Mouse (Mus musculus): ENCODE data around the gene Acoxl.
A peak's percentile ranks its signal among the peaks of the same experiment; 100 is the strongest.

The Acoxl gene

GRCm38 (mm10) chr2:128143992-128144391 lies 305.3 kb downstream of the Acoxl start:
- DNase-seq (ENCODE audit: low spot score): no peak

- DNase-seq (ENCODE audit: low spot score): no peak
Observed at GRCm38 (mm10) chr2:128145433-128145832, 306.8 kb downstream of the Acoxl start.

DNA sequence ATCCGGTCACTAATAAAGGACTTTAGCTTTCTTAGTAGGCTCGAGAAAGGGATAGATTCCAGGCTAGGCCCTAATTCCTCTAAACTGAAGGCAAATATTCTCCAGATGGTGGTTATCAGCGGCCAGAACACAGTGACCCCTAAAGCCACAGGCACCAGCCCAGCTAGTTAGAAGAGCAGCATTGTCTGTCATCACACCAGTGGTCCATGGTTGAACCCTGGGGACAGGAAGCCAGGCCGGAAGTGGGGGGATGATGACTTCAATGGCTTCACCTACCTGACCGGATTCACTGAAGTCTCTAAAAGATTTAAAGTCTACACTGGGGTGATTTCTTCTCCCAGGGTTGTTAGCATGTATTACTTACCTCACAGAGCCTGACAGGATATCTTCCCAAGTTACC lies 310.9 kb downstream of the Acoxl start:
- DNase-seq (ENCODE audit: low spot score): no peak

DNA sequence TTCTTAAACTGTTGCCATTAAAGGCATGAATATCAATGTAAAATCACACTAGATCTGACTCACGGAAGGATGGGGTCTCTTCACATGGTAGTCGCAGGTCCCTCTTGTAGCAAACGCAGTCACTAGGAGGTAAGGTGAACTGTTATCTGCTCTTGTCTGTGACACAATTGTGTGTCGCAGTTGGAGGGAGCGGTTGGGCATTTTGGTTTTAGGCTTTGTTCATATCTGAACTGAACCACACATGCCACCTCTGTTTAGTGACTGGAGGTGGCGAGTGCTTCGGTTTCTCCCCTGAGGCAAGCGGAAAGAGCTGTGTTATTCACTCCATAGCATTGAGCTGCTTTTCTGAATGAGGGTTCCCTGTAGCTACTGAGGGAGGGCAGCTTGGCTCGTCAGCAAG lies 313.5 kb downstream of the Acoxl start:
- no peak for DNase-seq (ENCODE audit: low spot score)

GRCm38 (mm10) chr2:128152845-128153550 lies 314.3 kb downstream of the Acoxl start:
- no peak for DNase-seq (ENCODE audit: low spot score)

DNA sequence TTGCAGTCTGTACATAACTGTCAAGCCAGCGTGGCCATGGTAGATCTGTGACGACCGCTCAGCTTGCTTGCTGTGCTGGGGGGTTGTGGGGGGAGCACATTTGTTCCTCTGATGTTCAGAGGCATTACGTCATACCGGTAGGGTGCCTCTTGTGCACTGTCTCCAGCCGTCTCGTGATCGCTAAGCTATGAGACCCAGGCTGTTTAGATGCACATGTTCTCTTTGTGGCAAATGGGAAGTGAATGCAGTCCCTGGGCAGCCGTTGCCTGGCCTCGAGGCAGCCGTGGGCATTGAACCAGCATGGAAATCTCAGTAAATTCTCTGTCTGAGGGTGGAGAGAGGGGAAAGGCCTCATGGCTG lies 314.9 kb downstream of the Acoxl start:
- DNase-seq (ENCODE audit: low spot score): no peak

DNA sequence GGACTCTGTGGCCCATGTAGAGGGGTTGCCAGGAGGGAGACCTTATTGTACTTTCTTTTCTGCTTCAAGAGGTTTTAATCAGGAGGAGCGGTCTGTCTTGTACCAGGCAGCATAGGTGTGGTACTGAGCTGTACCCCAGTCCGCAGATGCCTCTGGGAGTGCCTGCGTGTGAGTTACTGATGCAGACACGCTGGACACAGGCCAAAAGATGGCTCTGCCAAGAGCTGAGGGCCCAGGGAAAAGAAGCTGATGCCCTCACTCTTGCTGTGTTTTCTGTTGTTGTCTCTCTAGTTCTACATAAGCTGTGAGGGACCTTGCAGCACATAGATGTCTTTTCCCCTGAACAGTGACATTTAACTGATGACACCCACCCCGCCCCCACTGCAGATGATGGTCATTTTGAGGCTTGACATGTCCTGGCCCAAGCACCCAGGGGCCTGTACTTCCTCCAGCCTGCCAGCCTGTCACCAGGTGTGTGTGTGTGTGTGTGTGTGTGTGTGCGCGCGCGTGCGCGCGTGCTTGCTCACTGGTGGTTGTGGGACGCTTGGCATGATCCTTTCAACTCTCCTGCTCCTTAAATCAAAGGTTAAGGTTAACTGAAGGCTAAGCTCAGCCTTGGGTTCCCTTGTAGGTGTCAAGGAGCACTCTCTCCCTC lies 316.9 kb downstream of the Acoxl start:
- peak; percentile 80 for DNase-seq (ENCODE audit: low spot score)

DNA sequence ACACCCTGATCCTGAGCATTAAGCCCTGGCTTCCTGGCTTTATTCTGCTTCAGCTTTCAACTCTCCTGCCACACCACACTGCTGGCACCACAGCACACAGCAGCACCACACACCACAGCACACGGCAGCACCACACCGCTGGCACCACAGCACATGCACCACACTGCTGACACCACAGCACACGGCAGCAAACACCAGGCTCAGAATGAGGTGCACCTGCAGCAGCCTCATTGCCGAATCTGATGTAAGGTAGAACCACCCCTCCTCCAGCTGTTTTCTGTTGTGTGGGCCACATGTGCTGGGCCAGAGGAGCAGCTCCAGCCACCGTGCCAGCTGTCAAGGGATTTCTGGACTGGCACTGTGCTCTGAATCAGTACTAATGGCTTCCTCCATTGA lies 317.4 kb downstream of the Acoxl start:
- peak; percentile 30 for DNase-seq (ENCODE audit: low spot score)

DNA sequence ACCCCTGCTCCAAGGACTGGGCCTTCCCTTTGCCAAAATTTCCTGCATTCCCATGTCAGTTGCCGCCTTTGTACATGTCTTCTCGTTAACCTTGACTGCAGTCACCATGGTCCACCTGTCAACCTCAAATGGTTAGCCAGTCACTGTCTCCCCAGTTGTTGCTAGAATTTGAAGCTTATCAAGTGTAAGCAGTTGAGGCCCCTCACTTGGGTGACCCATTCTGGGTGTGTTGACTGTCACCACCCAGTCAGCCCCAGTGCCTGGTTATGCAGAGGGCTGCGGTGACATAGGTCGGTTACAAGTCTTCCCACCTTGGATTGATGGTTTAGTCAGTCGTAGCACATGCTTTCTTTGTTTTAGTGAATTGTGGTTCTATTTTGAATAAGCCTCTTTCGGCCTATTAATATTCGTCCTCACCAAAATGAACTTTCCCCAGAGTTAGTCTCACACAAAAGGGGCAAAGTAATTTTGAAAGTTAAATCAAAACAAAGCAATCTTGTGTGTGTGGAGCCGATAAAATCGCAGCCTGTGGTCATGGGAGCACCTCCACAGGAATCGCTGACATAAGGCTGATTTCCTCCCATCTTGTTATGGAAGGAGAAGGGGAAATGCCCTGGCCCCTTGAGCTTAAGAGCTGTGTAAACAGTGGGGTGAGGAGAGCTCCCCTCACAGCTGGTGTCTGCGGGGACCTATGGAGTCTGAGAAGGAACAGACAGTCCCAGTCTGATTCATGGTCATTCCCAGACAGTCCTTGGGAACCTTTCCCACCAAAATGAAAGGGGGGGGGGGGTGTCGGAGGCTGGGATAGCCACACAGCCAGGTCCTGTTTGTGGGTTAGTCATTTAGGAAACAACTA lies 318.1 kb downstream of the Acoxl start:
- no peak for DNase-seq (ENCODE audit: low spot score)

- DNase-seq (ENCODE audit: low spot score): no peak
Observed at GRCm38 (mm10) chr2:128158734-128159410, 320.2 kb downstream of the Acoxl start.

DNA sequence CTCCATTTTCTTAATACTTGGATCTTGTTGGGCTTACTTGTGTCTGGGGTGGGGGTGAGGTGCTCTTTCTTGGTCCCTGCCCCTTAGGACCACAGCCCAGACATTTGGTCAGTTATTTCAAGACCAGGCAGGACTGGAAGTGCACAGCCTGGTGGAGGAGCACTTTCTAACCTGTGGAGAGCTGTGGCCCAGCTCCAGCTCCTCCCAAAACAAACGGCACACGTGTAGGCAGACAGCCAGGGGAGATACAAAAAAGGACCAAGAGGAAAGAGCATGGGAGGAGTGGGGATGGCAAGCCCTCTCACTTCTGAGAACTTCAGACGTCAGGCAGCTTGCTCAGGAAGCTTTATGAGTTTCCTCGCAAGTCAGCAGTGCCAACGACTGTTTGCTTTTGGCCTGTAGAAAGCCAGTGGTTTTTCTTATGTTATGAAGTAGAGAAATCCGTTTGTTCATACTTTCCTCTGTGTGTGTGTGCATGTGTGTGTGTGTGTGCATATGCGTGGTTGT lies 321.0 kb downstream of the Acoxl start:
- no peak for DNase-seq (ENCODE audit: low spot score)

GRCm38 (mm10) chr2:128163177-128163576 lies 324.5 kb downstream of the Acoxl start:
- no peak for DNase-seq (ENCODE audit: low spot score)

- no peak for DNase-seq (ENCODE audit: low spot score)
Observed at GRCm38 (mm10) chr2:128166623-128167423, 328.1 kb downstream of the Acoxl start.

DNA sequence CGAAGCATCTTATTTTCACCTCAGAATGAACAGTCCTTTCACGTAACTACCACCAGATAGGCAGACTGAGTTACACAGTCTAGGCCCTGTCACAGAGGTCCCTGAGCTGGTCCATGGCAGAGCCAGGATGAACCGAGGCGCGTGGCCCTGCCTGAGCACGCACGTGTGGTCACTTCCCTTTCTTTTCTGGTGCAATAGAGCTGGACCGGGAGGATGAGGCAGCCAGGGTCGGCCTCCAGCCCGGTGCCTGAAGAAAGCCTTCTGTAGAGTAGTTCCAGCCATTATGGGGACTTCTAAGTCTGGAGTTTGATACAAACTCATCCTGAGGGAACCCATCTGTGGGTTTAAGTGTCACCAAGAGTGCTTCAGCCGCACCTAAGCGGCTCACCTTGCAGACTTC lies 329.3 kb downstream of the Acoxl start:
- DNase-seq (ENCODE audit: low spot score): no peak

GRCm38 (mm10) chr2:128169486-128169885 lies 330.8 kb downstream of the Acoxl start:
- DNase-seq (ENCODE audit: low spot score): no peak

DNA sequence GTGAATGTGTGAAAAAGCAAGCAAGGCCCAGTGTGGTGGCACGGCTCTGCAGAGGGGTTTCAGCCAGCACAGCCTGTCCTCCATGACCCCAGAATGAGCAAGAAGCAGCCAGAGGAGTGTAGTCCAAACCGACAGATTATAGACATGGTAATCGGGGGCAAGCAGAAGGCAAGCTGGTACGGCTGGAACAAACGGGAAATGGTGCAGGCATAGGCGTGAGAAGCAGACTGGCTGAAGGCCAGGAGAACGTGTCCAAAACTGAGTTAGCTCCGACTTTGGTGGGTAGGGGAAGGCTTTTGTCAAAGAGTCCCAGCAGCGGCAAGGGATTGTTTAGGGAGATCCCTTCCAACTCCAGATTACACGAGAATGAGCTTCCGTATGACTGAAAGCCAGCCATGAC lies 331.3 kb downstream of the Acoxl start:
- DNase-seq (ENCODE audit: low spot score): no peak

DNA sequence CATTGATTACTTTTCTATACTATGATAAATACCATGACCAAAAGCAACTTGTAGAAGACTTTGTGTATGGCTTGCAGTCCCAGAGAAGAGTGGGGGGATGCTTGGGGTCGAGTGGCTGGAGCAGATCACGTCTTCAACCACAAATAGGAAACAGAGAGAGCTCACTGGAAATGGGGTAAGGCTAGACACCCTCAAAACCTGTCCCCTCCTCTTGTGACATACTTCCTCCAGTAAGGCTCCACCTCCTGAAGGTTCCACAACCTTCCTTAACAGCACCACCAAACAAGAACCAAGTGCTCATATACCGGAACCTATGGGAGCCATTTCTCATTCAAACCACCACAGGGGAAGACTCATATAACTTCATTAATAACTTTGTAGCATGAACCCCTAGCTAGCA lies 331.9 kb downstream of the Acoxl start:
- DNase-seq (ENCODE audit: low spot score): no peak

DNA sequence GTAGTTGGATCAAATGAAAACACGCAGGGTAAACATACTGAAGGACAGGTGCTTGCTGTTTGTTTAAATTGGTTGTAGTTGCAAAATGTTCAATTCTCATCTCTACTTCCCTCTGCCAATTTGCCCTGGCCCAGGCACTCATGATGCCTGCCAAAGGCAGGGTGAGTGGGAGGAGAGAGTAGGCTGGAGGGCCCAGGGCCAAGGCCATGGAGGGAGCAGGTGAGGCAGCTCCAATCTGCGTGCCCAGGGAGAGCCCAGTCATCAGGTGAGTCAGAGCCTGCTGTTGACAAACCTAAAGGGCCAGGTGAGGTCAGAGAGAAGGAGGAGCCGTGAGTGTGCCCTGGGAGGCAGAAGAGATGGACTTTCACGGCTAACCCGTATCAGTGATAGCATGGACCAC lies 333.6 kb downstream of the Acoxl start:
- no peak for DNase-seq (ENCODE audit: low spot score)

Measured in MN1 (cell line).